Mouse (Mus musculus) lung, adult 2 months (tissue): Measurements from ENCODE around the gene Sdhb.

Source experiments
- CTCF ChIP-seq: fragments of 200-500 bp; IDR thresholded peaks from 2 replicates; pipeline ENCODE4 v1.5.1; 2011; ENCODE audit warnings: mild to moderate bottlenecking, low read length, control low read depth; ENCODE audit not compliant: insufficient read depth
- POLR2A ChIP-seq: fragments of 200-500 bp; IDR thresholded peaks from 2 replicates; pipeline ENCODE4 v1.6.1; 2011; ENCODE audit warnings: low read depth, mild to moderate bottlenecking, control low read depth, low read length, borderline replicate concordance; ENCODE audit errors: extremely low read depth

DNA sequence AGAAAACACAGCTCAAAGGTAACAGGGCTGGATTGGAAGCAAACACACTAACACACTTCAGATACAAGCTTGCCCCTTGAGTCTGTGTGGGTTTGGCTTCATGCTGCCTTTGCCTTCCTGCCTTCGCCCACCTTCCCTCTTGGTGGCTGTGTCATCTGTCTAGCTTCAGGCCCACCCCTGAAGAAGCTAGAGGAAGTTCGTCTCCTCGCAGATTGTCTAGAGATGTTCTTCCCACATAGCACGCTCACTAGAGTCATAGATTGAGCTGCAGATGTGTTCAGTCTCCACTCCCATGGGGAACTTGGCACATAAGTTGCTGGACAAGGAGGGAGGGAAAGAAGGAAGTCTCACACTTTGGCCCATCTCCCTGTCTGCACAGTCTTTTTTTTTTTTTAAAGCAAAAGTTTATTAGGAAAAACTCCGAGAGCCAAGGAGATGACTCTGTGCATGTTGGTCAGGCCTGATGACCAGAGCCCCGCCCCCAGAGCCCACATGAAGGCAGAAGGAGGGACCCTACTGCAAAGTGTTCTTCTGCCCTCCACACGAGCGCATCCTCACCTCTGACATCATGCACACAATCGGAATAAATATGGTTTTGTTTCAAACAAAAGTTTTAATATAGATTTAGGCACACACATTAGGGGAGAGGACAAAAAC, 3.1 kb downstream of the Sdhb start:
- TF ChIP-seq CTCF (no peak), POLR2A (no peak)
